Mouse (Mus musculus): ENCODE results near the gene Pik3c2g. TPM values are rescaled to one million over a fixed set of nuclear protein-coding genes. Genes with fewer than 3 reads are reported as not detected.

The Pik3c2g gene
- polyA plus RNA-seq, 2 experiments from 2014 or later: not detected

DNA sequence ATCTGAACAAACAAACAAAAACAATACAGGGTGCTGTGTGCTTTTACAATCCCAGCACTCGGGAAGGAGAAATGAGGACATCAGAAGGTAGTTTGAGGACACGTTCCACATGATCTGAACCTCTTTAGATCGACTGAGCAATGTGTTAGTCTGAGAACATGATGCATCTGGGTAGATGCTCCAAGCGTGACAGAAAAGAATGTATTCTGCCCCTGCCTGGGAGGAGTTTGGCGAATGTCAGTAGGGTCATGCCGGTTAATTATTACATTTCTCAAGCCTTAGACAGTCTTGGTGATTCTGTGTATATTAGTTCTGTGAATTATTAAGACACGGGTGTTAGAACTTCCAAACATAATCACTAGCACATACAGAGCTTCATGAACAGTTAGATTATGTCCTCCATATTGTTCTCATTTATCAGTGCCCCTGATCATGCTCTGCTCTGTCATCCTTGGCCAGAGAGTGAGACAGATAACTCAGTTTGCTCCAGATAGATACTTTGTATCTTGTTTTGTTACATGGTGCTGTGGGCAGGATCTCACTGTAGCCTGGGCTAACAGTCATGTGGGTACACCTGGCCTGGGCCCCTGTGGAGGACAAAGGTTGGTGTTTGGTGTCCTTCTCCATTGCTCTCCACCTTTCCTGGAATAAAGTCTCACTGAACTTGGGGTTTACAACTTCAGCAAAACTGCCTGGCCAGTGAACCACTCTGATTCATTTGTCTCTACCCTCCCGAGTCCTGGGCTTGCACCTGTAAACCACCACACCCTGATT, 360.3 kb downstream of the Pik3c2g start:
- no peak for ATAC-seq

DNA sequence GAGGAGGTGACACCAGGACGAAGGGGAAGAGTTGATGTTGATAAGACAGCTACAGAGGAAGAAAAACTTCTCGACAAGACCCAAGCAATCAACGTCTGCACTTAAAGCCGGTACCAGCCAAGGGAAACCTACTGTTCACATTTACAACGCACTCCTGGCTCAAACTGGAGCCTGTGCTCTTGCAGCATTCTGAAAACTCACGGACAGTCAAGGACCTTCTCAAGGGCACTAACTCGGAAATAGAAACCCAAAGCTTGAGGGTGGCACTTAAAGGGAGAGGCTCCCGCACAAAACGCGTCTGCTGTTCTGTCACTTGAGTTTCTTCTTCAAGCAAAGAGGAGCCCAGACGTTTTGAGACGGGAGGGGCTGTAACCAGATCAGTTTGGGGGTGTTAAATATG, 366.6 kb downstream of the Pik3c2g start:
- no peak for ATAC-seq

DNA sequence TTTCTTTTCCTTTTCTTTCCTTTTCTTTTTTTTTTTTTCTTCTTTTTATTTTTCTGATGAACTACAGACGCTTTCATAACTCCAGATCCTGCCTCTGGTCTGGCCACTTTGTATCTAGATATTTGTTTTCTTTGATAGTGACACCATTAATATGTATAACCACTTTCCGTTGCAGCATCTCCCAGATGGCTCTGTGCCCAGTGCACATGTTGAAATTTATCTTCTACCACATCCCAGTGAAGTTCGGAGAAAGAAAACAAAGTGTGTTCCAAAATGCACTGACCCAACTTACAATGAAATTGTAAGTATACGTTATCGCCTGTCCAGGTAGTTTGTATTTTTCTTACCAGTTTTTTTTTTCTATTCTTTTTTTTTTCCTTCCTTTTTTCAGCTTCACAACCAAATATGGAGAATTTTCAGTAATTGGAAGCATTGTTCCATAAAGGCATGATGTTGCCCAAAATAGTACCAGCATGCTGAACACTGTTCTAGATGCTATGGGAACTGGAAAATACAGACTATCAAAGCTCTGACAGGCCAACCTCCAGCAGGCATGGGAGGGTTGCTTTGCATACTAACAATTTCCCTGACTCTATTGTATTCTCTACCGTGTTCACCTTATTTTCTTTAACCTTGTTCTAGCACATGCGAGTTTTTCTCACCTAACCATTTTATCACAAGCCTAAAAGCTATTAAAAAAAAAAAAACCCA, 370.7 kb downstream of the Pik3c2g start:
- no peak for ATAC-seq

DNA sequence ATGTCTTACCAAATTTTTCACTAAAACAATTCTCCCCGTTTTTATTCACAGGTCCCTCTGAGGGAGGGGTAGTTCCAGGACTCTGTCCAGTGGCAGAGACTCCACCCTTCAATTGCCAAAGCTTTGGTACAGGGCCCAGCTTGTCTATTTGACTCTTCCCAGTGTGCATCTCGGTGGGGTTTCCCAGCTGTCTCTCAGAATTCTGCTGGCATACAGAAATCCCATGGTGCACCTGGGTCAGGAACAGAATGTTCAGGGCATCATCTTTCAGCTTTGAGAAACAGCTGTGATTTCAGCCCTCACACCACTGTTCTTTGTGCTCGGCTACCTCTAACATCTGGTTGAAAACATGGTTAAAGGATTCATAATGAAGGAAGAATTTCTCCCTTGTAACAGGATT, 376.8 kb downstream of the Pik3c2g start:
- no peak for ATAC-seq

DNA sequence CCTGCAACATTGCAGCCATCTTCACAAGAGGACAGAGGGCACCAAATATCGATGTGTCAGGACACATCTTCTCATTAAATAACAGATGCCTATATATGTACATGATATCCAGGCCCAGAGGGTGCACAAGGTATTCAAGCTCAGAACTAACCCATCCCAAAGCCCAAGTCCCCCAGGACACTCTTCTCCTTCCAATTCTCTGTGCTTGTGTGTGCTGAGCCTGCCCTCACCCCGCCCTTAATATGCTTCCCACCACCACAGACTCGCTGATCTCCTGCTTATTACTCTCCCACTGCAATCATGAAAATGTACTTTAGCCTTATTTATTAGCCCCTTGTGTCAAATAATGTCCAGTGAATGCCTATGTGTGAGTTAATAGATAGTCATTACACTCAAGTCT, 377.9 kb downstream of the Pik3c2g start:
- ATAC-seq: no peak

DNA sequence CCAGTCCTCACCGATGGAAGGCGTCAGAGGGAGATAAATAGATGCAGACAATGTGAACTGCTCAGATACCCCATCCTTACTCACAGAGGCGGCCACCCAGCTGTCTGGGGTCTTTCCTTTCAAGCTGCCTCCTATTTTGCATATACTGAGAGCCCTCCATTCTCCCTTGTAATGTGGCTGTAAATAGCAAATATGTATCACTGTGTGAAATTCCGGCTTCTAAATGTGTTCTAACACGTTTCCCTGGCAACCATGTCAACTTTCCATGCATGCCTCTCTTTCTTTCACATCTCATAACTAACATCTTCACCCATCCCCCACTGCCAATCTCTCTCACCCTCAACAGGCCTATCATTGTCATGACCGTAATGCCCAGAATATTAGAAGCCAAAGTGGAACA, 379.7 kb downstream of the Pik3c2g start:
- ATAC-seq: no peak

DNA sequence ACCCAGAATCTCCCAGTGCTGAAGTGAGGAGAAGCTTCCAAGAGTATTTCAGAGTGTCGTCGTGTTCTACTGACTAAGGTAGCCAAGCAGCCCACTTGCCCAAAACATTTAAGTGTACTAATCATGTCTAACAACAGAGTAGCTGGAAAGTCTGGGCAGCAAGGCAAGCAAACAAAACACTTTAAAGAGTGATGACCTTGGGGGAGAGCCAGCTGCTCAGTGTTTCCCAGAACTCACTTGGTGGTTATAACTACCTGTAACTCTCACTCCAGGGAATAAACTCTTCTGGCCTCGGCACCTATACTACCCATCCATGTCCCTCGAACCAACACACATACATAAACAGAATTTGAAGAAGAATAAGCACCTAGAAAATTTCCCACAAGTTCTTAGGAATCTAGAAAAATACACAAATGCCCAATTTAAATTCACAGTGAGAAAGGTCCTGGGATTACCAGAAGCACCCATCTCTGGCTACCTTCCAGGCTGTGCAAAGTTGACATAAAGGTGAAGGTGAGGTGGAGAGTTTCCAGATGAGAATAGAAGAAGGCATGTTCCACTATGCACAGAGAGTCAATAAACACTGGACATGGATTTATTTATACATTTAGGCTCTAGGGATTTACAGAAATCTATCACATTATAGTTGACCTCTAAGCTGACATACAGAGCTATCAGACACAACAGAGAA, 384.7 kb downstream of the Pik3c2g start:
- ATAC-seq: no peak

DNA sequence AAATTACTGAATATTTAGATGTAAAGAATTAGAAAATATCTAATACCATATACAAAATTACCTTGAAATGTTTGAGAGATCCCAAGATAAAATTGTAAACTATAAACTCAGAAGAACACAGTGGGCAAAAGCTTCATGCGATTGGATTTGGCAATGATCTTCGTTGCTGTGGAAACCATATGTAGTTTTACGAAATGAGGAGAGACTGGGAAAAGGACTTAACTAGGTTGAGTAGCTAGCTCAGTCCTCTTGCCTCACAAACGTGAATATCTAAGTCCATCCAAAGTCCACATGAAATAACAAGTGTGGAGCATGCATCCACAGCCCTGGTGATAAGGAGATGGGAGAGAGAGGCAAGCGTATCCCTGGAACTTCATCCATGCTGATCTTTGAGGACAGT, 387.6 kb downstream of the Pik3c2g start:
- ATAC-seq: no peak

DNA sequence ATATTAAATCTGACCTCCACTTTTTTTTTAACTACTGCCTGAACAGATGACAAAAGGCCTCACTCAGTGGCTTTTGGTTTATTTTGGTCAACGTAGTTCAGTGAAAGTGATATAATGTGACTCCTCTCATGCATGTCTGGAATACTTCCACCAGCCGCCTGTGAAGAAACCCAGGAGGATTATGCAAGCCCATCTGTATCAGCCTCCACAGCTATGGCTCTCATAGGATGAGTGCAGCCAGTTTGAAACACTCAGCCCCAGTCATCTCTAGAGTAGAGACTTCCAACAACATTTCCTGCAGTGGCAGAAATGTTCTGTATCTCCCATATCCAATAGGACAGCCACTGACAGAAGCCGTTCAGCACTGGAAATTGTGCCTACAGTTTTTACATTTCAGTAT, 391.1 kb downstream of the Pik3c2g start:
- ATAC-seq: no peak

DNA sequence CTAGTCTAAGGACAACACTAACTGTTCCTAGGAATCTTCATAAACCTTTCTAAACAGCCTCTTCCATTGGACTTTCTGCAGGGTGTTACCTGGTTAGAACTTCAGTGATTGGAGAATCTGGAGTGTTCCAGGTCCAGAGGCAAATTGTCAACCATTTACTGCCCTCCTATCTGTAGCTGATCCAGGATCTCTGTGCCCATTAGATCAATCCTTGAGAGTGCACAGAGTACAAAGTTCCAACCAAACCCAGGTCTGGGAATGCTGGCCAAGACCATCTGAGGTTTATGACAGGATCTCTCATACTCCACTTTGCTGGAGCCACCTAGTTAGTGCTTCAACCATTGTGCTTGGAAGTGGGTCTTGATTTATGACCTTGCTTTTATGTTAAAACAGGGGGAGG, 394.0 kb downstream of the Pik3c2g start:
- no peak for ATAC-seq

DNA sequence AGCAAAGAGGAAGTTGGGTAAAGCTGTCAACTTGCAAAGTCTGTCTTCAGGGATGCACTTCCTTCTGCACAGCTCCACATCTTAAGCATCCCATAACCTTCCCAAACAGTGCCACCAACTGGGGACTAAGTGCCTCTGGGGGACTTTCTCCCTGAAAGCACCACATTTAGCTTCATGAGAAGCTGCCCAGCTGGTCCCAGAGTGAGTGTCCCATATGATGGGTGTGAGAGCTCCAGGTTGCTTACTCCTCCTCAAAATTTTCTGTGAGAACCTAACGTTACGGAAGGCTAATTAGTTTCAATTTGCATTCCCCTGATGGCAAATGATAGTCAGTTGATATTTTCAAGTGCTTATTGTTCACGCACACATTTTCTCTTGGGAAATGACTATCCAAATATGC, 397.0 kb downstream of the Pik3c2g start:
- no peak for ATAC-seq

DNA sequence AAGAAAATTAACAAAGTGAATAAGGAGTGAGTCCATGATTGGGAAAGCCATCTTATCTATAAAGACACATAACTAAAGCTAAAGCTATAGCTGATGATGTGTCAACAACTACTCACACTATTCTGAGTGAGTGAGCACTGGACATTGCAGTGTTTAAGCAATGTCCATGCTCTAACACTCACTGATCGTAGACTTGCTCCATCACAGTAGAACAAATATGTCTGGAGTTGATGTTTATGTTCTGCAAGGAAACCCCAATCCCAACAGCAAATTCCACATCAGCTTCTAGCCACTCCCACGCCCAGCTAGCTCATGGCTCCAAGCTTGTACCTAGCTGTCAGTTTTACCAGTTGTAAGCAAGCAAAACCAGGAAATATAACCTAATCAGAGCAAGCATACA, 399.5 kb downstream of the Pik3c2g start:
- no peak for ATAC-seq

DNA sequence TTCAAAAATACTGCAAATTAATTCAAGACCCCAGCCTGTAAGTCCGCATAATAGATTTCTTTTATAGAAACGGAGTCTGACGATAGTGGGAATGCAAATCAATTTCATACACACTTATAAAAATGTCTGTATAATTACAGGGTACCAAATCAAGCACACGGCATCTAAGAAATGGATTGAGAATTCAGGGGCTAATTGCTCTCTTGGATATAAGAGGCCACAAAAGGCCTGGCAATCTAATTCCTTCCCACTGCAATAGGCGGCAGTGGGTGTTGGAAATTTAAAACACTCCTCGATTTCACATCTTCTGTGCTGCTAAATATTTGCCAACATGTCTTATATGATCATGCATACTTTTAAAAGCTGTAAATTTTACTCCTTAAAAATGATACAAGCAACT, 402.1 kb downstream of the Pik3c2g start:
- ATAC-seq: no peak

DNA sequence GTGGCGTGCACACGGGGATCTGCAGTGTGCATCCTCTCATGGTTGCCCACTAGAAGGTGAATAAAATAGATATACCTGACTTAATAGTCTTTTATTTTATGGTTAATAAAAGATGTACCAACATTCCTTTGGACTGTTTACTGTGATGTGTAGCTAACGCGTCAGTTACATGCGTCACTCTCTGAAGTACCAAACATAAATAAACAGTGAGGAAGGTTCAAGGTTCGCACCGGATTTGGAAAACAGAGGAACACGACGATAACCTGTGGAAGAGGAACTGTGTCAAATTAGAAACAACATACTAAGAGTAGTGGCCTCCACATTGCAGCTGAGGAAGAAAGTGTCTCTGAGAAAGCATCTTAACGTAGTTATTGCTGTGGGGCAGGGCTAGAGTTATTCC, 402.6 kb downstream of the Pik3c2g start:
- no peak for ATAC-seq

DNA sequence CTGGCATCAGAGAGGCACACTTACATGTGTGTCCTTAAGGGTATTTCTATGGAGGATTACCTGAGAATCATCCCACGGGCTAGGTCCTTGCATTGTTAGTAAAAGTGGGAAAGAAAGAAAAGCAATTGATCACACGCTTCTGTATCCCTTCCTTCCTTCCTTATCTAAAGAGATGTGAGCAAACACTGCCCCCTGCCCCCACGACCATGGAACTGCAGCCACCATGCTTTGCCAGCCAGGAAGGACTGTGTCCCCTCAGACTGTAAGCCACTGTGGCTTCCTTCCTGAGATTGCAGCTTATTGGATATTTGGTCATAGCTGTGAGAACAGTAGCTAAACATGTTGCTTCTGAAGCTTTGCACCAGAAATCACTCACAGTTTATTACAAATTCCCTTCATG, 418.2 kb downstream of the Pik3c2g start:
- no peak for ATAC-seq

Other genes starting within 250 kb of the Pik3c2g start
- not detected for gene Rergl, start 85.2 kb upstream of the Pik3c2g start, polyA plus RNA-seq (2017; shearing (Covaris generic))

Measured in activated CD4-positive, CD25-positive, alpha-beta regulatory T cell, adult 4 months (primary cell).